Mouse (Mus musculus): Measurements from ENCODE around the gene Man1a. TPM values are rescaled to one million over a fixed set of nuclear protein-coding genes. Genes with fewer than 3 reads are reported as not detected.

Man1a gene
- polyA plus RNA-seq, 1 experiment from 2014 or later: 16.9 TPM

DNA sequence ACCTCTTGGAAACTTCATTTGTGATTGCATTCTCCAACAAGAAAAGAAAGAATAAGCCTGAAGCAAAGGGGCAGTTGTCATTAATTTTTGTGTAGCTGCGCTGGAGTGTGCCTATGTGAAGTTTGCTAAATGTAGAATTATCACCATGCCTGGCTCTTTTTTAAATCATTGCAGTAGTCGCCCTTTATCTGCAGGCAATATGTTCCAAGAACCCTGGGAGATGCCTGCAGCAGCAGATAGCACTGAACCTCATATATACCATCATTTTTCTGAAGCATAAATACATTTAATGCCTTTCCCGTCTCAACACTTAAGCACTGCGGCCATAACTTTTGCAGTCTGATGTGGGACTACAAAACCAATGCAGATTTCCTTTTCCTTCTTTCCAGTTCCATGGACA, 50.3 kb downstream of the Man1a start:
- H3K4me2 ChIP-seq (replicated peaks; ENCODE audit: low read depth, low read length): no peak overlapping the region
- H3K9me3 ChIP-seq (ENCODE audit: control insufficient read depth, low read depth, low read length): no peaks in the 10 kb centered on the region
- no peak for ATAC-seq (ENCODE audit: insufficient number of reproducible peaks, insufficient read depth, low FRiP score, low read depth)
- no peak overlapping the region for H3K27ac ChIP-seq (ENCODE audit: low read length)
- H3K36me3 ChIP-seq (ENCODE audit: control insufficient read depth, insufficient read depth, low read length): no peaks in the 10 kb centered on the region
- no peaks in the 10 kb centered on the region for H3K4me1 ChIP-seq (ENCODE audit: control insufficient read depth, insufficient read depth, low read length)
- no peaks in the 10 kb centered on the region for H3K27me3 ChIP-seq (ENCODE audit: control insufficient read depth, insufficient read depth, low read length)
- no peak overlapping the region for H3K4me3 ChIP-seq (ENCODE audit: low read depth, low read length)
- no peak overlapping the region for H3K9ac ChIP-seq (replicated peaks; ENCODE audit: low read depth, low read length)
- WGBS: 84% methylated on average over 4 of the region's 4 CpGs

DNA sequence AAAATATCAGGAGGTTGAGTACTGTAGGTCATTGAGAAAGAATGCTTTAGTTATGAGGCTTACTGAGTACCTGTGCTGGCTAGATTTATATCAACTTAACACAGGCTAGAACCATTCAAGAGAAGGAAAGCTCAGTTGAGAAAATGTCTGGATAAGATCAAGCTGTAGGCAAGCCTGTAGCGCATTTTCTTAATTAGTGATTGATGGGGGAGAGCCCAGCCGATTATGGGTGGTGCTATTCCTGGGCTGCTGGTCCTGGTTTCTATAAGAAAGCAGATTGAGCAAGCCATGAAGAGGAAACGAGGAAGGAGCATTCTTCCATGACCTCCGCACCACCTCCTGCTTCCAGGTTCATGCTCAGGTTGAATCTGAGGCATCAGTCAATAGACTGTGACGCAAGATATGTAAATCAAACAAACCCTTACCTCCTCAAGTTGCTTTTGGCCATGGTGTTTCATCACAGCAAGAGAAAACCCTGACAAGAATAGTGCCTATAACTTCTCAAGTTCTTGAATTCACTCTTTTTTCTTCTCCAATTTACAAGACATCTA, 58.4 kb downstream of the Man1a start:
- no peak overlapping the region for H3K9ac ChIP-seq (replicated peaks; ENCODE audit: low read depth, low read length)
- WGBS: 49% methylated on average over 5 of the region's 5 CpGs
- no peaks in the 10 kb centered on the region for H3K36me3 ChIP-seq (ENCODE audit: control insufficient read depth, insufficient read depth, low read length)

DNA sequence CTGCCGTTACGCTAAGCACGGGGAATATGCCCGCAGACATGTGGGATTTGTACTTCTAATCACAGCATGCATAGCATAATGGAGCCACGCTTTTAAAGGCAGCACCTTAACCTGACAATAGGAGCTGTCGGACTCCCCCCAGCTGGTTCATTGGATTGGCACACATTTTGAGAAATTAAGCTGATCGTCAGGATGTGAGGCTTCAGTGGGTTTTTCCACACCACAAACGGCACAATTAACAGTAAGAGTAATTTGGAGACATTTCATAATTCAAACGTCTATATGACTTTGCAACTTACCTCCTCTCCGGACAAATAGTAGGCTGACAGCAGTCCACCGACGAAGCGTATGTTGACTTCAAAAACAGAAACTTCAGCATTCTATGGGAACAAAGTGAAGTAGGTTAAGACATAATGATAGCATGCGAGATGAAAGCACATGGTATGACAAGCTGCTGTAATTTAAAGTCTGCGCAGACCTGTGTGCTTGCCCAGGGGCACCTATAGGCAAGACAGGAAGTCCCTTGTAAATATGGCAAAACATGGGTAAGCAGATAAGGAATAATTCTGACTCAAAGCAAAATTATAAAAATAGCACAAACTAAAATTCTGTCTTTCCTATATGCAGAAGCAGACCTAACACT, 62.2 kb downstream of the Man1a start:
- 87% methylated on average over 15 of the region's 15 CpGs for WGBS
- H3K27ac ChIP-seq (ENCODE audit: low read length): no peak overlapping the region
- no peak overlapping the region for H3K4me2 ChIP-seq (replicated peaks; ENCODE audit: low read depth, low read length)
- no peaks in the 10 kb centered on the region for H3K9me3 ChIP-seq (ENCODE audit: control insufficient read depth, low read depth, low read length)
- ATAC-seq (ENCODE audit: insufficient number of reproducible peaks, insufficient read depth, low FRiP score, low read depth): no peak
- H3K36me3 ChIP-seq (ENCODE audit: control insufficient read depth, insufficient read depth, low read length): no peaks in the 10 kb centered on the region
- no peak overlapping the region for H3K9ac ChIP-seq (replicated peaks; ENCODE audit: low read depth, low read length)
- H3K4me3 ChIP-seq (ENCODE audit: low read depth, low read length): no peak overlapping the region
- H3K27me3 ChIP-seq (ENCODE audit: control insufficient read depth, insufficient read depth, low read length): no peaks in the 10 kb centered on the region
- no peaks in the 10 kb centered on the region for H3K4me1 ChIP-seq (ENCODE audit: control insufficient read depth, insufficient read depth, low read length)

More for the DNA sequence above, 58.4 kb downstream of the Man1a start:
- H3K27ac ChIP-seq (ENCODE audit: low read length): no peak overlapping the region
- no peak overlapping the region for H3K4me3 ChIP-seq (ENCODE audit: low read depth, low read length)
- H3K4me1 ChIP-seq (ENCODE audit: control insufficient read depth, insufficient read depth, low read length): no peaks in the 10 kb centered on the region
- H3K4me2 ChIP-seq (replicated peaks; ENCODE audit: low read depth, low read length): no peak overlapping the region
- ATAC-seq (ENCODE audit: insufficient number of reproducible peaks, insufficient read depth, low FRiP score, low read depth): no peak
- no peaks in the 10 kb centered on the region for H3K9me3 ChIP-seq (ENCODE audit: control insufficient read depth, low read depth, low read length)
- no peaks in the 10 kb centered on the region for H3K27me3 ChIP-seq (ENCODE audit: control insufficient read depth, insufficient read depth, low read length)

GRCm38 (mm10) chr10:54013143-54013791, 63.1 kb downstream of the Man1a start:
- no peak overlapping the region for H3K9ac ChIP-seq (replicated peaks; ENCODE audit: low read depth, low read length)
- 83% methylated on average over 11 of the region's 11 CpGs for WGBS
- H3K27ac ChIP-seq (ENCODE audit: low read length): no peak overlapping the region
- no peaks in the 10 kb centered on the region for H3K36me3 ChIP-seq (ENCODE audit: control insufficient read depth, insufficient read depth, low read length)
- no peaks in the 10 kb centered on the region for H3K27me3 ChIP-seq (ENCODE audit: control insufficient read depth, insufficient read depth, low read length)
- no peaks in the 10 kb centered on the region for H3K9me3 ChIP-seq (ENCODE audit: control insufficient read depth, low read depth, low read length)
- H3K4me3 ChIP-seq (ENCODE audit: low read depth, low read length): no peak overlapping the region
- H3K4me2 ChIP-seq (replicated peaks; ENCODE audit: low read depth, low read length): no peak overlapping the region
- no peaks in the 10 kb centered on the region for H3K4me1 ChIP-seq (ENCODE audit: control insufficient read depth, insufficient read depth, low read length)
- ATAC-seq (ENCODE audit: insufficient number of reproducible peaks, insufficient read depth, low FRiP score, low read depth): no peak

GRCm38 (mm10) chr10:54009154-54009553, 67.3 kb downstream of the Man1a start:
- ATAC-seq (ENCODE audit: insufficient number of reproducible peaks, insufficient read depth, low FRiP score, low read depth): no peak
- Histone ChIP-seq H3K27me3 (ENCODE audit: control insufficient read depth, insufficient read depth, low read length) (no peaks in the 10 kb centered on the region), H3K4me3 (ENCODE audit: low read depth, low read length) (no peak overlapping the region), H3K27ac (ENCODE audit: low read length) (no peak overlapping the region), H3K9me3 (ENCODE audit: control insufficient read depth, low read depth, low read length) (no peaks in the 10 kb centered on the region), H3K36me3 (ENCODE audit: control insufficient read depth, insufficient read depth, low read length) (no peaks in the 10 kb centered on the region), H3K4me1 (ENCODE audit: control insufficient read depth, insufficient read depth, low read length) (no peaks in the 10 kb centered on the region), H3K9ac (replicated peaks; ENCODE audit: low read depth, low read length) (no peak overlapping the region), H3K4me2 (replicated peaks; ENCODE audit: low read depth, low read length) (no peak overlapping the region)
- WGBS: 62% methylated on average over 6 of the region's 6 CpGs

- Histone ChIP-seq H3K9me3 (ENCODE audit: control insufficient read depth, low read depth, low read length) (no peaks in the 10 kb centered on the region), H3K4me2 (replicated peaks; ENCODE audit: low read depth, low read length) (no peak overlapping the region), H3K27ac (ENCODE audit: low read length) (no peak overlapping the region), H3K27me3 (ENCODE audit: control insufficient read depth, insufficient read depth, low read length) (no peaks in the 10 kb centered on the region), H3K4me1 (ENCODE audit: control insufficient read depth, insufficient read depth, low read length) (no peaks in the 10 kb centered on the region), H3K9ac (replicated peaks; ENCODE audit: low read depth, low read length) (no peak overlapping the region), H3K36me3 (ENCODE audit: control insufficient read depth, insufficient read depth, low read length) (no peaks in the 10 kb centered on the region), H3K4me3 (ENCODE audit: low read depth, low read length) (no peak overlapping the region)
- no peak for ATAC-seq (ENCODE audit: insufficient number of reproducible peaks, insufficient read depth, low FRiP score, low read depth)
- WGBS: 71% methylated on average over 3 of the region's 3 CpGs
These were observed 69.5 kb downstream of the Man1a start for GRCm38 (mm10) chr10:54006868-54007267.

GRCm38 (mm10) chr10:54005847-54006246, 70.6 kb downstream of the Man1a start:
- no peak overlapping the region for H3K27ac ChIP-seq (ENCODE audit: low read length)
- ATAC-seq (ENCODE audit: insufficient number of reproducible peaks, insufficient read depth, low FRiP score, low read depth): no peak
- WGBS: 88% methylated on average over 2 of the region's 2 CpGs
- no peak overlapping the region for H3K4me2 ChIP-seq (replicated peaks; ENCODE audit: low read depth, low read length)
- H3K36me3 ChIP-seq (ENCODE audit: control insufficient read depth, insufficient read depth, low read length): no peaks in the 10 kb centered on the region
- H3K4me1 ChIP-seq (ENCODE audit: control insufficient read depth, insufficient read depth, low read length): no peaks in the 10 kb centered on the region
- H3K27me3 ChIP-seq (ENCODE audit: control insufficient read depth, insufficient read depth, low read length): no peaks in the 10 kb centered on the region
- H3K9ac ChIP-seq (replicated peaks; ENCODE audit: low read depth, low read length): no peak overlapping the region
- no peaks in the 10 kb centered on the region for H3K9me3 ChIP-seq (ENCODE audit: control insufficient read depth, low read depth, low read length)
- no peak overlapping the region for H3K4me3 ChIP-seq (ENCODE audit: low read depth, low read length)

- no peak for ATAC-seq (ENCODE audit: insufficient number of reproducible peaks, insufficient read depth, low FRiP score, low read depth)
- Histone ChIP-seq H3K27me3 (ENCODE audit: control insufficient read depth, insufficient read depth, low read length) (no peaks in the 10 kb centered on the region), H3K9me3 (ENCODE audit: control insufficient read depth, low read depth, low read length) (no peaks in the 10 kb centered on the region), H3K4me2 (replicated peaks; ENCODE audit: low read depth, low read length) (no peak overlapping the region), H3K9ac (replicated peaks; ENCODE audit: low read depth, low read length) (no peak overlapping the region), H3K4me3 (ENCODE audit: low read depth, low read length) (no peak overlapping the region), H3K4me1 (ENCODE audit: control insufficient read depth, insufficient read depth, low read length) (no peaks in the 10 kb centered on the region), H3K27ac (ENCODE audit: low read length) (no peak overlapping the region), H3K36me3 (ENCODE audit: control insufficient read depth, insufficient read depth, low read length) (no peaks in the 10 kb centered on the region)
- WGBS: 79% methylated on average over 2 of the region's 2 CpGs
These were observed 73.5 kb downstream of the Man1a start for GRCm38 (mm10) chr10:54002936-54003335.

All from stomach, embryonic 14.5 days (tissue).